Mouse (Mus musculus): Measurements from ENCODE around the gene Dydc1.
"Not testable (repeated sequence)": the region's sequence is repeated elsewhere in the genome, so short reads cannot be mapped to it uniquely, and the experiment has no call there.

Gene Dydc1

DNA sequence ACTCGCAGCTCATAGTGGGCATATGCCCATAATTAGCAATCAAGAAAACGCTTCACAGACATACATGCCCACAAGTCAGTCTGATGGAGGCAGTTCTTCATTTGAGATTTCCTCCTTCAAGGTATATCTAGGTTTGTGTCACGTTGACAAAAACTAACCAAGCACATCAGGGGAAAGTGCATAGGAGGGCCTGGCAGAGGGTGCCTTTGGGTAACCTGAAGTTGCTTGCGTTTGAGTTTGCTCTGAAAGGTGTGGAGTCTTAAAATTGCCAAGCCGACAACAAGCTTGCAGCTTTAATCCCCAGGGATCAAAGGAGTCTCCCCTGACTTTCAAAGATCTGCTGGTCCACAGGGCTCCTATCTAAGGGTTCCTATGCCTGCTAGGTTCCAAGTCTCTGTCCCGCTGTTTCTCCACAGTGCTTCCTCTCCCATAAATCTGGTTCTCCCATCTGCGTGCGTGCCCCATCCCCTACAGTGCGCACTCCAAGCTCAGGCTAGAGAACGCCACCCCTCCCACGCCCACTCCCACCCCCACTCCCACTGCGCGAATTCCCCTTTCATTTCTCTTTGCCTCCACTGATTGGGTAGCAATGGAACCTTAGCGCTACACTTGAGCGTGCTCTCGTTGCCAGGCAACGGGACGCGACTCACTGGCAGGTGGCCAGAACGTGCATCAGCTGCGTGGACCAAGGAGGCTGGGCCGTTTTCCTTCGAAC is at the start of gene Dydc1:
Gene Dydc1, plus strand, starts transcription at position 683 of the 715 bp plus-strand sequence.
- no peak for DNase-seq (ENCODE audit: low spot score)

DNA sequence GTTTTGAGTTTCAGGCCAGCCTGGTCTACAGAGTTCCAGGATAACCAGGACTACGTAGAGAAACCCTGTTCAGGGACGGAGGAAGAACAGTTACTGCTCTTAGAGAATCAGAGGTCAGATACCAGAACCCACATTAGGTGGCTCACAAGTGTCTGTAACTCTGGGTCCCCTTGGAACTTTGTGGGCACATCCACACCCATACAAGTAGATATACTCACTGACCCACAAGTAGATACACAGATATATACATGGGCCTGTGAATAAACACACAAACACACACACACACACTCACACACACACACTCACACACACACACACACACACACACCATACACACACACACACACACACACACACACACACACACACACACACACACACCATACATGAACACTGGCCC is 47.6 kb upstream of the Dydc1 start:
- DNase-seq (ENCODE audit: low spot score): no peak

DNA sequence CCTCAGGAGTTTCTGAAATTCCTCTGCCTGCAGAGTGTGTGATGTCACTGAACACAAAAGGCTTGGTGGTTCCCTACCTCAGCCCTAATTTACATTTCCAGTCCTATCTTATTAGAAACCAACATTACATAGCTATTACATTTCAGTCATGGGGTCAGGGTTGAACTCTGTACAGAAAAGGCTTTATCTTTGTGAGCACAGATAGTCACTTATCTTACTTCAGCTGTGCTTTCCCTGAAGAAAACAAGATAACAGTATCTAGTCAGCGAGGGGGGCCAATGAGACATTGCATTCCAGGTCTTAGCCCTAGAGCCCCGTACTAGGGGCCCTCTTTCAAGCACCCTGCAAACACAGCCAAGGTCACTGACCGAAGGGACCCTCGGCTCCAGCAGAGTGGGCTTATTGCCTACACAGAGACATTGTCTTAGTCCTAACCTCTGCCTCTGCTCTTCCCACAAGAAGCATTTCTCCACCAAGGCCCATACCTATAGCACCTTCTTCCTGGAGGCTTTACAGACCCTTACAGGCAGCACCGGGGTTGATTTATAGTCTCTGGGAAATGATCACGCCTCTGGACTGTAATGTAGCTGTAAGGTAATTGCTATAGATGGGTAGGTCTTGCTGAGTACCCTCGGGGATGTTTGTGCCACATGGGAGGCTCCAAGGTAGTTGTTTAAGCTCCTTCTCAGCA is 47.0 kb upstream of the Dydc1 start:
- DNase-seq (ENCODE audit: low spot score): no peak

DNA sequence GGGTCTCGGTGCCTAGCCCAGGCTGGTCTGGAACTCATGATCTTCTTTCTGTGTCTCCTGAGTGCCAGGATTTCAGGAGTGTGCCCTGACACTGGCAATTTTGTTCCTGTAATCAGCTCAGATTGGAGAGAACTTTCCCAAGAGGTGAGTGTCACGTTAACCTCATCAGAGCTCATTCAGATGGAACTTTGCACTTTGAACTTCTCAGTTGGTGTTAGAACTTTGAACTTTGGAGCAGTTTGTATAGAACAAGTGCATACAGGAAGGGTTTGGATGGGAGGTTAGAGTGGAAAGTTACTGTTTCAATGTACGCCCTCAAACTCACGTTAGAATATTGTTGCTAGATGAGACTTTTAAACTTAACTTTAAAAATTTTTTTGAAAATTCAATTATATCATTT is 43.4 kb upstream of the Dydc1 start:
- no peak for DNase-seq (ENCODE audit: low spot score)

DNA sequence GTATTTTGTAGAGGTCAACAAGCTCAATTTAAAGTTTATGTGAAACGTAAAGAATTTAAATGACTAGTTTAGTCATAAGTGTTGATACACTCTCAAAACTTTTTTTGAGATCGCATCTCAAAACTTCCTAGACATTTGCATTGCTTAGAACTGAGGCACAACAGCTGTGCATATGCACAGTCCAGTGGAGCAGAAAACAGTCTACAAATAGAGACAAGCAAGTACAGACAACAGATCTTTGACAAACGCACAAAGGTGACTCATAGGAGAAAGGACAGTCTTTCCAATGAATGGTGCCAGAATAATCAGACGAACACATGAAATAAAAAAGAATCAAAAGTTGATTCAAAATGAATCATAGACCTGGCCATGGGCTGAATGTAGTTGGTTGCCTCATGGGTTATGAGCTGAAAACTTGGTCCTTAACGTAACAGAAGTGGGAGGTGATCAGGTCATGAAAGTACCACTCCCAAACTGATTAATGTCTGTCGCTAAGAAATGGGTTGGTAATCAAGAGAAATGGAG is 41.7 kb upstream of the Dydc1 start:
- no peak for DNase-seq (ENCODE audit: low spot score)

DNA sequence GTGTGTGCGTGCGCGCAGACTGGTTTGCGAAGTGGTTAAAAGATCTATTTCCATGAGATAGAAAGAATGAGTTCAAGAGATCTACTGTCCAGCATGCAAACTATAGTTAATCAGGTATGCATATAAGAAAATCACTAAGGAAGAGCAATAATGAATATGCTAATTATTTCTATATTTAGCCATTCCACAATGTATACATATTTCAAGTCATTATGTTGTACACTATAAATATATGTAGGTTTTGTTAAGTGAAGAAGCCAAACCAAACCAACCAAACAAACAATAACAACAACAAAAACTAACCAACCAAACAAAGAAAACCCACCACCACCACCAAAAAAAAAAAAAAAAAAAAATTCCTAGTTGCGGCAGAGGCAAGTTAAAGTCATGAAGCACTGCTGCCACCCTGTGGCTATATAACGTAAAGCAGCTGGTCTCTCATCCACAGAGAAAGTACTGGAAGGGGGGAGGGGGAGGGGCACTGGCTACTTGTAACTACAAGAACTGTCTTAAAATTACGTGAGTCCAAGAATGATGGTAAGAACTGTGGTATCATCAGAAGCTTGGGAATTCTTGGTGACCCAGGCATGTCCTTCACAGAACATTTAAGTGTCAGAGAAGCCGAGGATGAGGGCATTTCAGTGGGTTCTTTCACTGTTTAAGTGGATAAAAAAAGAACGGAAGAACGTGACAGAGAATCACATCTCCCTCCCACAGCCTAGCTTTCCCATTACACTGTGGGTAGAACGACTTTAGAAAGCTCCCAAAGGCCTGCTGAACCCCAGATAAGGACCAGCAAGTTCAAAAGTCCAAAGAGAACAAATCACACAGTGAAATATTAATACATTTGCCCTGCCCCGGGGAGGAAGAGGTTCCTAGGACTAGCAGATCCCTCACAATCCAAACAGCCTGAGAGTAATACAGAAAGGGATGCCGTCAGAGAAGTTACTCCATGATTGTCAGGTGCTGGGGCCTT is 39.3 kb upstream of the Dydc1 start:
- DNase-seq (ENCODE audit: low spot score): peak; percentile 48

DNA sequence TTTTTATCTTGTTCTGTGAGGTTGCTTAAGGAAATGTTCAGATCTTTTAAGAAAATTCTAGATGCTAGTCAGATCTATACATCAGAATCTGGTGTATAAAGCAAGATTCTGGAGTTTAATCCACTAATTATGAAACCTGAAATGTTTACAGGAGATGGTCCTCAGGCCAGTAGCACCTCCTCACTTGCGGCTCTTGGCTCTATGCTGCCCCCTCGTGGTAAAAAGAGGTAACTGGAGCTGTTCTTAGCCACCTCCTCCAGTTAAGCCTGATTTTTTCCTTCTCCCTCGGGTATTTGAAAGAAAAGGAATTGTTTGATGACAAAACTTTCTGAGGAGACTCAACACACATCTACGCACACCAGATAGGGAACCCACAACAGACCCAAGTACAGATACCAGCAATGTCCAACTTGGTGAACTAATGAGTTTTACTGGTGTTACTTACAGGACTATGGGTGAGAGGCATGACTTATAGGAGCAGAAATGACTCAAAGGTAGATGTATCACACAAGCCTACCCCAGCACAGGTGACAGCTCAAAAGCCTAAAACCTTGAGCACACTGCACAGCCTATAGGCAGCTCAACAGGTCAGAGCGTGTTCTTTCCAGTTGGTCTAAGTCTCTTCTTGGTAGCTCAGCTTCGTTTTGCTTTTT is 37.4 kb upstream of the Dydc1 start:
- DNase-seq (ENCODE audit: low spot score): peak; percentile 25

DNA sequence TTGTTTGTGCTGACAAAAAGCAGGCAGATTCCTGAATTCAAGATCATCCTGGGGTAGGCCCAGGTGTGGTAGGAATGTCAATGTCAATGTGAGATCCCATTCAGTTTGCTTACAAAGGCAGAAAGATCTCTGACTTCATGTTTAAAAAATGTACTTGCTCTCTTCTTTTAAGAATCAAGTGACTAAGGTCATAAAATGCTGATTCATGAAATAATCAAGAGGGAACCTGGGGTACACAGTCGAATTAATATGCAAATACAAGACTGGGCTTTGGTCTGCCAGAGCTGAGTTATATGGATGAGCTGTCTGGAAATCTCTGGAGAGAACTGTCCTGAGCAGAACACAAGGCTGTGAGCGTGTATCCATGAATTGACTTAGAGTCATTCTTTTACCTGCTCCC is 25.3 kb upstream of the Dydc1 start:
- no peak for DNase-seq (ENCODE audit: low spot score)

DNA sequence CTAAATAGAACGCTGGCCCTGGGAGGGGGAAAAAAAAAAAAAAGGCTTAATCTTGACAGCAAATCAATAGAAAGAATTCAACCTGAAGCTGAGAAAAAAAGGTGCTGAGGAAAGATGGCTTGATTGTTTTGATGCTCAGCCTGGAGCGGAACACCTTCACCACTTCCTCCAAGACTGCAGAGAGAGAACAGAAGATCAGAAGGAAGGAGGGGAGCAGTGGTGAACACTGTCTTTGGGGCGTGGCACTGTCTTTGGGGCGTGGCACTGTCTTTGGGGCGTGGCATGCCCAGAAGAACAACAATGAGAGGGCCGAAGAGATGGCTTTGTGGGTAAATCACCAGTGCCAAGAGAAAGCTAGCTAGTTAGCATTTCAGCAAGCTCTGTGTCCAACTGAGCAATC is 22.2 kb upstream of the Dydc1 start:
- no peak for DNase-seq (ENCODE audit: low spot score)

DNA sequence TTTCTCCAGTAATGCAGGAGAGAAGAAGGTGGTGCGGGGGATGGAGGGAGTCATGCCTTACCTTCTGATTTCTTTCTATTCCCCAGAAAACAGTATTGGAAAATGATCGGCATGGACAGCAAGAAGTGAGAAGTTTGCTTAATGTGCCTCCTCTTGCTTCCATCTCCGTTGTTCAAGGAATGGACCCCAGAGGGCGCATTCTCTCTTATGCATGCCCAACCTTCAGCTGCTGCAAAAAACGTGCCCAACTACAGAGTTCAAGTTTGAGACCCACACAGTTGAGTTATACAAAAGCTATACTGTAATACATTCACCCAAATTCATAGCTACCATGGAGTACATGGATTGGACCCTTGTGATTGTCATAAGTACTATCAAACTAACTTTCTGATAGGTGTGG is 20.2 kb upstream of the Dydc1 start:
- no peak for DNase-seq (ENCODE audit: low spot score)

DNA sequence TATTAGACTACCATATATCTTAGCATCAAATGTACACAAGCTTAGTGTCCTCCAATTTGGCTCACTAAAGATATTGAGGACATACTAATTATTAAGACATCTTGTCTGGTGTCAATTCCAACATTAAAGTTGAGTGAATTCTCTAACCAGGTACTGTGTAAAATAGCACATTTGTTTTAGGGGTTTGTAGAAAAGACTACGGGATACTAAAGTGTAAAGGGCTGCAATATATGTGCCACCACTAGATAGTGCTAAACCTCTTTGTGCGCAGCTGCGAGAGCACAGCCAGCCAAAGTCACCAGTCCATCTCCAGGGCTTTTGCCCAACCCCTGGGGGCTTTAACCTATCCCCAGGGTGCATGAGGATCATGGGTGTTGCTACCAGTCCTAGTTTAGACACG is 19.5 kb upstream of the Dydc1 start:
- DNase-seq (ENCODE audit: low spot score): not testable (repeated sequence)

DNA sequence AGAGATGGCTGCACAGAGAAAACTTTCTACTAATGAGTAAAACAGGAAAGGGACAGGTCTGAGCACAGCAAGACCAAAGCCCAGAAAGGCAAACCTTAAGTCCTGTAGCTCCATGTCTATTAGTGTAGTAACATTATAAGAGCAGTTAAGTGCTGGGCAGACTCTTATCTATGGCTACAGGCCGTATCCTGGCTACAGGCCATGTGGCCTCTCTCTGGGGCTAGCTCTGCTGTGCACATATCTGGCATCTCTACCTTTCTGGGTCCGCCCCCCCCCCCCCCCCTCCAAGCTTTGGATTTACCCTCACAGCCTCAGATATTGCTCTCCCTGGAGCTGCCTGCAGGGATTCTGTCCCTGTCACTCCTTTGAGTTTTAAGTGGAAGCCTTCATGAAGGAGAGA is 7.5 kb upstream of the Dydc1 start:
- no peak for DNase-seq (ENCODE audit: low spot score)

DNA sequence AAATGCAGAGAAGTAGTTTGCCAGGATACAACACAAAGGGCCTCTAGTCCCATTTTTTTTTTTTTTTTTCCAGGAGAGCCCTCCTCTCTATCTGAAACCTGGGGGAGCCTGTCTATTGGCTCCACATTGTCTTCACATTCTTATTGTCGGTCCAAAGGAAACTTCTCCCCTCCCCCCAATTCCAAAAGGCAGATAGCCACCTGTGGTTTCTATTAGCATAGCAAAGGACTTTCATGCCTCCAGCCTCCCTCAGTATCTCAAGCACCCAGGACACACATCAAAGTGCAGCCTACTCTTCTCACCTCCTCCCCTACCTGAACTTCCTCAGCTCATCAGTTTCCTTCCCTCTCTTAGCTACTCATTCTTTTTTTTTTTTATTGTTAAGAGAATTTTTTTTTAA is 6.3 kb upstream of the Dydc1 start:
- DNase-seq (ENCODE audit: low spot score): no peak

DNA sequence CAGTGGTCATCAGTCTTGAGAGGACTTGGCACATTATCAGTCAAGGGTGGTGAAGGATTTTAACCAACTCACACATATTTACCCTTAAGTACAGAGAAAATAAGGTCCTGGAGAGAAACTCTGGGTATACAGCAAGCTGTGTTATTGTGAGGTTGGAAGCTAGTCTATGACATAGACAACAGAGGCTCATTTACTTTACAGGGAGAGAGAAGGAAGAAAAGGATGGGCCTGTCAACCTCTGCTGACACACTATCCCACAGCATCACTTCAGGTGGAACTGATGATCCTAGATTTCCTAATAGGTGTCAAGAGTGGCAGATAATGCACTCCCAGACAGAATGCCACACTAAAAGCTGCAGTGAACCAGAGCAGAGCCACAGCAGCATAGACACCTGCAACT is 3.6 kb upstream of the Dydc1 start, which contains the start of gene Dydc2:
Gene Dydc2, minus strand, starts transcription at position 101 of the 400 bp plus-strand sequence.
- no peak for DNase-seq (ENCODE audit: low spot score)

DNA sequence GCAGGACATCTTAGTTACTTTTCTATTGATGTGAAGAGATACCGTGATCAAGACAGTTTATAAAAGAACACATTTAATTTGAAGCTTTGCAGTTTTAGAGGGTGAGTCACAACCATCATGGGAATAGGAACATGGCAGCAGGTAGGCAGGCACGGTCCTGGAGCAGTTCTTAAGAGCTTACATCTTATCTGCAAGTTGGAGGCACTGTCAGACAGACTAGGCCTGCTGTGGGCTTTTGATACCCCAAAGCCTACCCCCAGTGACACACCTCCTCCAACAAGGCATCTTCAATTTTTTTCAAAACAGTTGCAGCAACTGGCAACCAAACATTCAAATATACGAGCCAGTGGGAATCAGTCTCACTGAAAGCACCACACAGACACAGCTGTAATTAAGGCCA is 2.4 kb upstream of the Dydc1 start:
- no peak for DNase-seq (ENCODE audit: low spot score)

DNA sequence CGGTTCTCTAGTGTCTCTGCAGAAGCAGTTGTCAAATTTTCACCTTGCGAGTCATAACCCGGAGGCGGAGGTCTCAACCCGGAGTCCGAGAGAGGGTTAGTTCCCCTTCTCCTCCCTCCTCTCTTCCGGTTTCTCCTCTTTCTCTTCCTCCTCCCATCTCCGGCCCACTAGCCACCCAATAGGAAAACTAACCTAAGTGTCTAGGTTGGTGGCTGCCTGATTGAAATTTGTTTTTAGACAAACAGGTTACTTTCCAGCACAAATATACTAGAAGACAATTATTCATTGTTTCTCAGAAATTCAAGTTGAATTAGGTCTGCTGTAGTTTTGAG is 199 bp downstream of the Dydc1 start:
- no peak for DNase-seq (ENCODE audit: low spot score)

DNA sequence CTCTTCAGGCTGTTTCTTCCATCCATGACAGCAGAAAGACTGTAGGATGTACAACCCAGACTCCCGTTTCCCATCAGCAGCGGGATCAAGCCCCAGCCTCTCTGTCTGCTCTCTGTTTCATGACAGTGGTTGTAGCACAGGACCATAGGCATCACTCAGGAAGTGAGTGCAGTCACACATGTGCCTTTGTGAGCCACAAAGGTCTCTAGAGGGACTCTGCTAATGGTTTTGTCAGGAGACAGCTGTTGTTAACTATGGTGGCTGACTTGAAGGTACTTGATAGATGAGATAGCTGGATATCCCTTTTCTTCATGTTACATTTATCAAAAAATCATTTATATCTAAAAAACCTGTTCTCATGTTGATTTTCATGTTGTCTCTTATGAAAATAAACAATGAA is 9.7 kb downstream of the Dydc1 start:
- no peak for DNase-seq (ENCODE audit: low spot score)

DNA sequence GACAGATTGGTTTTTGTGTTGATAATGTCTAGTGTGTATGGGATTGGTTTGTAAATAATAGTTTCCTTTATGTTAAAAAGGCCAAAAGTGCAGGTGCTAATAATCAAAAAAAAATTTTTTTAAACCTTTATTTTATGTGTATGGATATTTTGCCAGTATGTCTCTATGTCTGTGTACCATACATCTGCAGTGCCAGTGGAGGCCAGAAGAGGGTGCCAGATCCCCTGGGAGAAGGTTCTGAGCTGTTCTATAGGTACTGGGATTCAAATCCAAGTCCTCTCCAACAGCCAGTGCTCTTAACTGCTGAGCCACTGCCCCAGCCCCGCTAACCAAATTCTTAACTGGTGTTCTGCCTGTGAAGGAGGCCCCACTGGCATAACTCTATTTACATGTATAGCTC is 14.8 kb downstream of the Dydc1 start:
- DNase-seq (ENCODE audit: low spot score): no peak

DNA sequence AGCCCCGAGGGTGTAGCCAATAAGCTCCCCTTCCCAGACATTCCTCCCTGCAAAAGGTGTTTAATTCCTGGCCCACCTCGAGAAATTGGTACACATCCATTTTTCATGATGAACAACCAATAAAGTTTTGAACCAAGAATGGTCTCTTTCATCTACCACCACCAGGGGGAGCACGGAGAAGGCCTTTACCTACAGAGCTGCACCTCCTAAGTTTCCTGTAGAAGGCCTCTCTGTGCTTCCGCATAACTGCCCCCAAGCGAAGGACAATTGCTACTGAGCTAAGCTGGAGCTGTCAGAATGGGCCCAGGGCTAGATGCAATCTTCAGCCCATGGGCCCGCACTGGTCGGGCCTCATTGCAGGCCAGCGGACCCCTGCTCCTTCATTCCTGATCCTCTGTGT is 18.1 kb downstream of the Dydc1 start:
- DNase-seq (ENCODE audit: low spot score): no peak

DNA sequence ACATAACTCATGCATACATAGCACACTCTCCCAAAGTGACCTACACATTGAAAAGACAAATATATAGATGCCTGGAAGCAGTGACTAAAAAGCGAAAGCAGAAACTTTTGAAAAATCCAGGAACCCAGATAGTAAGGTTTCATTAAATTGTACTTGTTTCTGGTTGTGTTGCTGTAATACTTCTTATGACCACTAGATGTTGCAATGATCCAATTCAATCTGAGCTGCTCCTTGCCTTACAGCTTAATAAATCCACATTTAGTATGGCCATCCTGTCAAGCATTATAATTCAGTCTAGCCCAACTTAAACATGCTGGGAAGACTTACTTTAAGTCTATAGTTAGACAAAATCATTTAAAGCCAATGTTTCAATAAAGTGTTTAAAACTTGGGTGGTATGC is 21.4 kb downstream of the Dydc1 start:
- DNase-seq (ENCODE audit: low spot score): no peak

DNA sequence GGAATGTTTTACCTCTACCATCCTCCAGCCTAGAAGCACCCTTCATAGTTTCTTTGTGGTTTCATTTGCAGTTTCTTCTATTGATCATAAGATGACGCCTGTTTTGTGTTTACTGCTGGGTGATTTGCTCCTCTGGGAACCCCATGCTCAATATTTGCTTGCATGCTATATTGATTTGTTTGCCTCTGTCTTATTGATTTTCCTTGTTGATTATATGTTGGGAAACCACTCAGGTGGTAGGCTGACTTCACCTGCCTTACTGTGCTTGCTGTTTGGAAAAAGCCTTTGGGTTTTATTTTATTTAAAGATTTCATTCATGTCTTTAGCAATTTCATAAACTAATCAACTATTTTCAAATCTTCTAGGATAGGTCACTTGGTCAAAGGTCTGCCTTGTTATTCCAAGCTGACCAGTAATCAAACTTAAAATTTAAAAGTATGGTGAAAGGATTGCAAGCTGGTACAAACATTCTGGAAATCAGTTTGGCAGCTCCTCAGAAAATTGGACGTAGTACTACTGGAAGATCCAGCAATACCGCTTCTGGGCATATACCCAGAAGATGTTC is 23.7 kb downstream of the Dydc1 start:
- no peak for DNase-seq (ENCODE audit: low spot score)

DNA sequence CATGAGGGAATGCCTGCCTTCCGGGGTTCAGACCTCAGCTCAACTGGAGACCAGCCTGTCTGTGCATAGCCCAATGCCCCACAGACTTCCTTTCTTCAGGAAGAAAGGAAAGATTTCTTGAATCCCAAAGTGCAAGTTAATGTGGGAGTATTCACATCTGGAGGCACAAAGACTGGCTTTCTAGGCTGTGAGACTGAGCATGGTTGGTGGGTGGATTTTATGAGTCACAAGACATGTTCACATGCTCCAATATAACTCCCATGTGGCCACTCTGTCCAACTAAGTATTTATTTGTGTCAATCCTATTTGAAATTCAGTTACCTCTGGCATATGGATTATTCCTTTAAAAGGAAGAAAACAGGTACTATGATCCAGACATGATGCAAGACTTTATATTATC is 26.0 kb downstream of the Dydc1 start:
- no peak for DNase-seq (ENCODE audit: low spot score)
